Mouse (Mus musculus) kidney, adult 2 months (tissue): Measurements from ENCODE around the gene Cox16.

ENCODE experiments used
- CTCF ChIP-seq: fragments of 200-500 bp; conservative IDR thresholded peaks from 2 replicates; pipeline ENCODE4 v1.5.1; 2011; ENCODE audit warnings: low read depth, mild to moderate bottlenecking, control low read depth, low read length, moderate library complexity, mixed read lengths; ENCODE audit not compliant: insufficient read depth, insufficient read length
- POLR2A ChIP-seq: fragments of 200-500 bp; IDR thresholded peaks from one replicate; pipeline ENCODE4 v1.6.1; 2011; ENCODE audit warnings: low read depth, low read length, control low read depth

GRCm38 (mm10) chr12:81483656-81484055 is 1.3 kb downstream of the Cox16 start:
- no peak for TF ChIP-seq CTCF
- TF ChIP-seq POLR2A: no peak
